Mouse (Mus musculus) retina, postnatal 7 days (tissue): ENCODE measurements around the gene Gm28051.

ENCODE experiments used
- DNase-seq: peaks from one replicate; pipeline ENCODE4 v3.0.0-alpha.2; 2012; ENCODE audit warnings: low read depth, low spot score

Gm28051 gene

DNA sequence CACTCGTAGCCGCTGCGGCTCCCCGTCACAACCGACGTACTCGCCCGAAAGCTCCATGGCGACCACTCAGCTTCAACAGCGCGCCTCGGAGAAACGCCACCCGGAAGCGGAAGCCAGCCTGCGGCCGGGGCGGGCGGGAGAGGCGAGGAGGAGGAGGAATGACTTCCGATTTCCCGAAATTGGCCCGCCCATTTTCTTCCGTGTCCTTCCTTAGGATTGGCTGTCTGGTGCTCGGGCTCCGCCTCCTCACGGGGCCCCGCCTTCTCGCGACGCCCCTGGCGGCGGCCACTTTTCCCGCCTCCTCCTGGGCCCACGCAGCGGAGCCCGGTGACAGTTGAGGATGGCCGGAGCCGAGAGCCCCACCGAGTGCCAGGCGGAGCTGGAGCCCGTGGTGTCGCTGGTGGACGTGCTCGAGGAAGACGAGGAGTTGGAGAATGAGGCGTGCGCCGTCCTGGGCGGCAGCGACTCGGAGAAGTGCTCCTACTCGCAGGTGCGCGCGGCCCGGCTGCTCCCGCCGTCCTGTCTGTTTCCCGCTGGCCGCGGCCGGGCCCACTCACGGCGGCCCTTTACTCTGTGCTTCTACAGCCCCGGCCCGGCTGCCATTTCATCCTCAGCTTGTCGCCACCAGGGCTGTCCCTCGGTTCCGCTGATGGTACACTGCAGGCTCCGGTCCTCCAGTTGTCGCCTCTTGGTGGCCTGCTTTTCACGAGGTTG is at the start of gene Gm28051, which contains the start of the genes Gon7 and Ubr7:
Gm28051 (minus strand) TSS at position 77 of the 714 bp plus-strand sequence.
Gon7 (minus strand) TSS at position 115 of the 714 bp plus-strand sequence.
Ubr7 (plus strand) TSS at position 279 of the 714 bp plus-strand sequence.
- DNase-seq: peak; percentile 96

DNA sequence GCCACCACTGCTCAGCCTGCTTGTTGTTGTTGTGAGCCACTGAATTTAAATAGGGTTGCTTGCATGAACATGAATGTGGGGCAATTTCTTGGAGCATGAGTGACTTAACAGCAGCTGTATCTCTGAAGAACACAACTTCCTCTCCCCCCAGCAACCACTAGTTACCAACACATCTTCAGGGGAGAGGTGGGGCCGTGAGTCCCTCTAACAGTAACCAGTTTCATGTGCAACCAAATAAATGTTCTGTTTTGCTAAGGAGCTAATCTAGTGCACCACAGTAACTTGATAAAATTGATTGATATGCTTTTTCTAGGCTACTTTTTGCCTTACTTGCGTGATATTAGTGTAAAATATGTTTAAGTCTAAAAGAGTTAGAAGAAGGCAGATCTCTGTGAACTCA is 42.0 kb upstream of the Gm28051 start:
- DNase-seq: no peak

DNA sequence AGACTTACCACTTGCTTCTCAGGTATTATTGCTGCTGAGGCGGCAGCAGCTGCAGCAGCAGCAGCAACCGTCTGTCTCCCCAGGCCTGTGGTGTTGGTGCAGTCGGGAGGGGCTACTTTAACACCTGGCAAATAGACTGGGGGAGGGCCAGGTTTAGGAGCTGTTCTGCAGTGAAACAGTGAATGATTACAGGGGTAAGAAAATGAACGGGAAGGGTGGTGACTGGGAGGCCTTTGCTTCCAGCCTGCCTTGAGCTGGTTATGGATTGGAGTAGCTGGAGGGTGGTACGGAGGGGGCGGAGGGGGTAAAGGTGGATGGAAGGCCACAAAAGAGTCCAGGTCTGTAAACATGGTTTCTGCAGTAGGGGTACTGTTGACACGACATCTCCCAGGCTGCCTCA is 30.4 kb upstream of the Gm28051 start:
- DNase-seq: no peak

DNA sequence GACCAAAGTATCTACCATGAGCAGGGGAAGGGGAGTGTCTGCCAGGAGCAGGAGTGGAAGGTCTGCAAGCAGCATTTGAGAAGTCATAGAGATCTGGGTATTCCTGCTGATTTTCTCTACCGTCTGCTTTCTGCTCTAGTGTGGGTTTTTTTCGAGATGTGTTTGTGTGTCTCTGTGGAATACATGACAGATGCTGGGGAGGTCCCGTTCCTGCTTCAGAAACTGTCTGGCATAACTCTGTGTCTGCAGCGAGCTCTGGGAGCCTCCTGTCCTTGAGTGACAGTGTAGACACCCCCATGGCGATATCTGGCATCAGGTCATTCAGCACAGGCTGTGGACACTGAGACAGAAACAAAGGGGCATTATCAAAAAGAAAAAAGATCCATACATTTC is 28.0 kb upstream of the Gm28051 start:
- DNase-seq: no peak

DNA sequence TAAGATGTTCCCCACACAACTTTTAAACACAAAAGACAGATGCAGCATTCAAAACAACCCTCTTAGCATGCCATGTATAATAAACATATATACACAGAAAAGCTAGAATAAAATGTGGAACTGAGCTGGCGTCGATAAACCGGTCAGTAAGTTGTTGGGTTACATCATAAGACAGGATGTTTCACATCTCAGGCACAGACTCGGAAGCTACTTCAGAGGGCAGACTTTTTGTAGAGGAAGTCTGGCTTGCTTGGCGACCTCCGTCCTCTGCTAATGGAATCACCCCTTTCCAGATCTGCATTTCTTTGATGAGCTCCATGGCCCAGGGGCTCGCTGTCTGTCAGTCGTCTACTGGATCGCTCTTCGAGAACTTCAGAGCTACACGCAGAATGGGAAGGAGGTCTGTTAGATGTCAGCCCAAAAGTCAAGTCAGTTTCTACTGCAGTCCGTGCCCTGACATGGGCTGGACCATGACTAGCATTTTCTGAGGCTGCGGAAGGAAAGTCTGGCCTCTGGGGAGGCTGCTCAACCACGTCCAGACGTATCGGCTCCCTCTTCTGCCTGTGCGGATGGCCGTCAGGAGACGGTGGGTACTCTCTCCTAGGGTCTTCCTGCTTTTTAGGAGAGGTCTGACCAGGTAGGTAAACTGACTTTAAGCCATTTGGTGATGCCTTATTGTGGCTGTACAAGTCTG is 27.5 kb upstream of the Gm28051 start:
- DNase-seq: no peak

DNA sequence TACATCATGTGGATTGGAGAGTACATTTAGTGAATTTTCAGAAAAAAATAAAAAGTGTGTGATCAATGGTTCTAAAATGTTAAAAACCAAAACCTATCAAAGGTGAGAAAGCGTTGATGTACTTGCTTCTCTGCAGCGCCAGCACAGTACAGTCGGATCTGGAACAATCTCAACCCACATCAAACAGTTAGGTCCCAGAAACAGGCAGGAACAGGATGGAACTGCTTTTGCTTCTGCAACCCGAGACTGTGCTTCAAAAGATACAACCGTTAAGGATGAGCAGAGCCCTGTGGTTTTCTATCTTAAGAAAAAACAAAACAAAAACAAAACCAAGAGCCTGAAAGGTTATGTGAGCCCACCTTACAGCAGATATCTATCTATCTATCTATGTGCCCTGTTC is 25.3 kb upstream of the Gm28051 start:
- DNase-seq: no peak

DNA sequence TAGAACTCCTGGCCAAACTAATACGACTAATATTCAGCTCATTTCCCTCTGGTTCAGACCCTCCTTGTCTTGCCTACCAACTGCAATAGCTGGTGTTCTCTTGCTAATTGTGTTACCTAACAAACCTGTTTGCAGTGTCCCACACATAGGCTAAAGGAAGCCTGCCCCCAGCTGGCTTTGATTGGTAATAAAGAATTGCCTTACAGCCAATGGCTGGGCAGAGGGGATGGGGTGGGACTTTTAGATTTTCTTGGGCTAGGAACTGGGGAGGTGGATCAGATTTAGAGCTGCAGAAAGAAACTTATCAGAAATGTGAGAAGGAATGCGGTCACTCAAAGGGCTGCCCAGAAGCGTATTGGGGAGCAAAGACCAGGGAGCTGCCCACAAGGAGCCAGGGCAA is 21.9 kb upstream of the Gm28051 start:
- DNase-seq: no peak

DNA sequence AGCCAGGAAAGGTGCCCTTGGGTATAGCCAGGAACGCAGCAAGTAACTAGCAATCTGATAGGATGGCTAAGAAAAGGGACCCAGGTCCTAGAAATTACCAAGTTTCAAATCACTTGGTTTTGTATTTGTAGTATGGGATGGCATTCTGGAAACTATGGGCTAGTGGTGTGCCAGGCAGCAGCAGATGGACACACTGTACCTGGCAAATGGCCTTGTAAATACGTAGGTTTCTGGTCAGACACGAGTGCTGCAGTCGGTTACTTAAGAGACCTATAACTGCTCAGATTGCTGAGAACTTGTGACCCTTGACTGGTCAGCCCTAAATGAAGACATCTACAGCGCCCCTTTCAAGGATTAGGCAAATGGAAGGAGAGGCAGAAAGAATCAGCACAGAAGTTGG is 20.6 kb upstream of the Gm28051 start:
- DNase-seq: no peak

DNA sequence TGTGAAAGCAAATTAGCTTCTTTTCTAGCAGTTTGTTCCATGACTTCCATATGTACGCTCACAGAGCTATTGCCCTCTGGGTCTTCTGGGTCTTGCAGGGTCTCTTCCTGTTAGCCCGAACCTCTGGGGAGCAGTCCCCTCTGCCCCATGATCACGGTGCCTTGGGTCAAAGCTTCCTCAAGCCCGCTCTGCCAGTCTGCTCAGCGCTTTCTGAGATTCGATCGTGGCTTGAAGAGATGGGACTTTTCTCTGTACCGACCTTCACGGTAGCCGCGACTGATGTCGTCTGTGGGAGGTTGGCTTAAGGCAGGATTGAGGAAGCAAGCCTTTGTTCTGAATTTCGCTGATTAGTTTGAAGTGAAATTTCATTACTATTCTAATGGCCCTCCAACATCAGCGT is 18.5 kb upstream of the Gm28051 start:
- no peak for DNase-seq

DNA sequence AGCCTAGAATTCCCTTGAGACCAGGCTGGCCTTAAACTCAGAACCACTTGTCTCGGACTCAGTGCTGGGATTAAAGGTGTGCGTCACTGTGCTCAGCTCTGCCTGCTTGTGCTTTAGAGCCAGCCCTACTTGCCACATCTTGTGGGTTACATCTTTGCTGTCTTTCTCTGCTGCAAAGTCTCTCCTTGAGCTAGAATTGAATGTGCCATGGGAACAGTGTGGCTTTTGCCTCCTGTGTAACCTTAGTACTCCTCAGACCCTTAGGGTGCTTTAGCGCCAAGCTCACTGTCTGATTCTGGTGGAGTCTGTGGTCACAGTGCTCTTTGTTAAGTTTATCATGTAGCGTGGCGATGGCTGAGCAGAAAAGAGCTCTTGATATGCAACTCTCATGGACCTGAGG is 15.1 kb upstream of the Gm28051 start:
- DNase-seq: no peak

DNA sequence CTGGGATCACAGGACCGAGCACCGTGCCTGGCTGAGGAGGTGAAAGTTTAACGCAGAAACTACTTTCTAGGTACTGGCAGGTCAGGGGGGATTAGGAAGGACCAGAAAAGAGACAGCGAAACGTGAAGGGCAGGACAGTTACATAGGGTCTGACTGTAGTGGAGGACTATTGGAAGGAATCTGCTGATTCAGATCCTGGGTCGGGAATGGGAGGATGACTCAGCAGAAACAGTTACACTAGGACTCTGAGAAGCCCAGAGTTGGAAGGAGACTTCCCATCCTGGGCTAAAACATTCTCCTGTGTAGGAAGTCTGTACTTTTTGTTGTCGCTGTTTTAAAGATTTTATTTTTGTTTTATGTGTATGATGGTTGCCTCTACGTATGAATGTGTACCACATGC is 14.0 kb upstream of the Gm28051 start:
- DNase-seq: no peak

DNA sequence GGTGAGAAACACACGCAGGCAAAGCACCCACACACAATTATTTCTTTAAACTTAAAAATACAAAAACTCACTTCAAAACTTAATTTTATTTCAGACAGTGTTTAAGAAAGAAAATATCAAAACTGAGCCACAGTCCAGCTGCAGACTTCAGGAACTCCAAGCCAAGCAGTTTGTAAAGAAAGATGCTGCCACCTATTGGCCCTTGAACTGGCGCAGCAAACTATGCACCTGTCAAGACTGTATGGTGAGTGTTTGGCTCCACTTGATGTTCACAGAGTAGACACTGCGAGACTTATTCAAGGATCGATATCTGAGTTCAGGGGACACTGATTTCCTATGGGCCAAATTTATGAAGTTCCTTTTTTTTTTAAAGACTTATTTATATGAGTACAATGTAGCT is 11.4 kb upstream of the Gm28051 start:
- no peak for DNase-seq

DNA sequence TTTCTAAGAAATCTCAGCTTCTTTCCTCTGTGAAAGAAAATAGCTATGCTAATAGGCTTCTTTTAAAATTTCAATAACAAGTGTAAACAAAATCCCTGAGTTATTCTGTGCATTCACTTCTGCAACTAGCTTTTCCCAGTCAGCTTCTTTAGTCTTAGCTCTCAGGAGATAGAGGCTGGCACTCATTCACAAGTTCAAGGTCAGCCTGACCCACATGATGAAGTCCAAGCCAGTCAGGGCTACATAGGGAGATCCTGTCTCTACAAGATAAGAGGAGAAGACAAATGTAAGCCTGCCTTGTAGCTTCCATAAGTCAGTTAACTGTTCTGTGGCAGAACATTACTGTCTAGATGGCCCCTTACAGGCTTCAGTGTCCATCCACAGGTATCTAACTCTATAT is 6.1 kb upstream of the Gm28051 start:
- DNase-seq: no peak

DNA sequence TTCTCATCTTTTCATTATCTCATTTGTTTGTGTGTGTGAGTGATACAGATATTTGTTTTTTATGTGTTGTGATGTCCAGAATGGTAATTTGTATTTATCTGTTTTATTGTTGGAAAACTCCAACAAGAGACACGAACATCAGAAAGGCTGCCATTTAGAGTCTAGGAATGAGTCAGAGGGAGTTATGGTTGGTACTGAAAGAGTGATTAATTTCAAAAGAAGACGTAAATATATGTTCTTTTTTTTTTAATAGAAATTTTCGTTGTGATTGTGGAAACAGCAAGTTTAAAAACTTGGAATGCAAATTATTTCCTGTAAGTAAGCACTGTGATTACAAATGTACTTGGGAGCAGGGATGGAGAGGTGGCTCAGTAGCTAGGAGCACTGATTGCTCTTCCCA is 4.1 kb upstream of the Gm28051 start:
- no peak for DNase-seq

DNA sequence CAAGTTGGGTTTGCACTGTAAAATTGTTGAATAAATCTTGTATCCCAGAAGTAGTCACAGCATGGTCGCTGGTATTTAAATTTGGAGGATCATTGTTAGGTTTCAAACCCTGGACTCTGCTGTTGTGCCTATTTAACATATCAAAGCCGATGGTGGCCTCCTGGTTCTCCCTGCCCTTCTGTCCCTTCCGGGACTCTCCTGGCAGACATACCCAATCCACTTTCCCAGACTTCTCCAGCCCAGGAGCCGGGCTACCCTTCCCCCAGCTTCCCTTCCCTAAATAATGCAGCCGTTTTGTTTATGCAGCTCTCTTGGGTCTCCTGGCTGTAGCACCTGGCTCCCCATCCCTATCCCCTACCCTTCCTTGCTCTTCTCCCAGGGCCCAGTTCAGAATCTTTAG is 1.4 kb upstream of the Gm28051 start:
- DNase-seq: no peak

DNA sequence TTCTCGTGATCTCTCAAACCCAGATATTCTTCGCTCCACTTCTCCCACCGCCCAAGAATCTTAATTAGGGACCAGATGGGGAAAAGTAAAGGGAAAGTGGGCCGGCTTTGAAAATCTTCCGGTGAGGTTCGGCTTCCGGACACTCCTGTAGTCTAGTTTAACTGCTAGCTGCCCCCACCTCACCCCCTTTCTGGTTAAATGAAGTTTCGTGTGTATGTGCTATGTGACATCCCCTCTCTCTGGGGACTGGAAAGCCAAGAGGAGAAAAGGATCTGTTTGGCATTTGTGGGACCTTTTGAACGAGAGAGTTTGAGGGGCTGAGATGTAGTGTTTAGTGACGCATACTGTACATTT is 815 bp upstream of the Gm28051 start, which contains the start of gene Gm20604:
Gm20604 (minus strand) TSS at position 270 of the 354 bp plus-strand sequence.
- no peak for DNase-seq

DNA sequence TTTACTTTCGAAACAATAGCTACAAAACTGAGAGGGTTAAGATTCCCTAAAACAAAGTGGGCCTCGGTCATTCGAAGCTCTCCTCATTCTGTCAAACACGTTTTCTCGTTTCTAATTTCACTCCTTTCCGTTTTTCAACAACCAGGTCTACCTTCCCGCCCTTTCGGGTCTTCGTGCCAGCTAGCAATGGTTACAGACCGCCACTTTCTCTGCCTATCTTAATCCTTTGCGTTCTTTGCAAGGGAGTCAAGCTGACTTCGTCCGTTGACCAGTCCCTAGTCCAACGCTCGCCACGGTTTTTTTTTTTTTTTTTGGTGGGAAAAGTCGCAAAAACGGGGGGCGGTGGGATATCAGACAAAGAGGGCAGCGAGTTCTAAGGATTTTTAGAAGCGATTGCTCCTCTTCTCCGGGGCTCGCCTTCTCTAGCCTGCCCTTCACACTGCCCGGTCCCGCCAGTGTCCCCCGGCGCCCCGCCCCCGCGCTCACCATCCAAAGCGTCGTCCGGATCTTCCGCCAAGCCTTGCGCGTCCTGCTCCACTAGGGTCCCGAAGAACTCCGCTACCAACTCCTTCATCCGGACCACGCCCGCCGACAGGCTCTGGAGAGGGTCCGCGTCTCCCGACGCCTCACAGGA is 393 bp downstream of the Gm28051 start:
- DNase-seq: no peak

DNA sequence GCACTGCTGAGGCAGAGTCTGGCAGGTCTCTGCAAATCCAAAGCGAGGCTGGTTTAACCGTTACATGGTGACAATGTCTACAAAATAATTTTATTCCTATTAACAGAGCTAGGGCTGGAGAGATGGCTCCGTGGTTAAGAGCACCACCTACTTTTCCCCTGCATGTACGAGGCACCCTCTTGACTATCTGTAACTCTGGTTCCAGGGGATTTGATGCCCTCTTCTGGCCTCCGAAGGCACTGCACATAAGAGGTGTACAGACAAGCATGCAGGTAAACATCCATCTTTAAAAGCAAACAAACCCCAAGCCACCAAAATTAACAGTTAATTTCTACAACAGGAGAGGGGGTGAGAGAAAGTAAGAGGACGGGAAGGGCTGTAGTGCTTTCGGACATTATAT is 1.3 kb downstream of the Gm28051 start:
- DNase-seq: no peak

DNA sequence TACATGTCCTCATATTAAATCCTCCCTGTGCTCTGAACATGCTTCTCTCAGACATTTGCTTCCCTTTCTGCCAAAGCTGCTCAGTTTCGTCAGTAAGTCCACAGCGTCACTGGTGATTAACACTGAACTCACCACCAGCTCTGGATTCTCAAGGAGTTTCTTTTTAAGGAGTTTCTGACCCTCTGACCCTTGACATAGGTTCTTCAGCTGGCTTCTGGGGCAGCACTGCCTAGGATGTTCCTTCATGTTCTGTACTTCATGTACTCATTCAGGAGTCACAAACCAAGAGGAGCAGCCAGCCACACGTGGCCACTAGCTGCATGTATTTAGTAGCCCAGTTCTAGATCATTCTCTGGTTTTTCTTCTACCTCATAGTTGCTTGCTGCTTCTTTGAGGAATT is 9.3 kb downstream of the Gm28051 start:
- DNase-seq: no peak

DNA sequence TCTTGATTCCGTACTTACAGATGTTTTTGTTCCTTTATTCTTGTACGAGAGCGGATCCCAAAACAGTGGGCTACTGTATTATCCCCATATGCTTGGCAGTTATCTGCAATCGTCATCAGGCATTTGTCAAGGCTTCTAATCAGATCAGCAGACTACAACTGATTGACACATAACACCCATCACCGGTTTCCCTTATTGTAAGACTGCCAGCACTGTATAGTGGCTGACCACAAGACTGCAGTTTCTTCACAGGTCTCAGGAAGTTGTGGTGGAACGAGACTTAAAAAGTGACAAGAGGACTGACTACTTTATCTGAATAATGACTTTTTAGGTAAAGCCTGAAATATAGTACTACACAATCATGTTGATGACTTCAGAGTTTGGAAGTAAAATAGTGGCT is 12.7 kb downstream of the Gm28051 start:
- no peak for DNase-seq

DNA sequence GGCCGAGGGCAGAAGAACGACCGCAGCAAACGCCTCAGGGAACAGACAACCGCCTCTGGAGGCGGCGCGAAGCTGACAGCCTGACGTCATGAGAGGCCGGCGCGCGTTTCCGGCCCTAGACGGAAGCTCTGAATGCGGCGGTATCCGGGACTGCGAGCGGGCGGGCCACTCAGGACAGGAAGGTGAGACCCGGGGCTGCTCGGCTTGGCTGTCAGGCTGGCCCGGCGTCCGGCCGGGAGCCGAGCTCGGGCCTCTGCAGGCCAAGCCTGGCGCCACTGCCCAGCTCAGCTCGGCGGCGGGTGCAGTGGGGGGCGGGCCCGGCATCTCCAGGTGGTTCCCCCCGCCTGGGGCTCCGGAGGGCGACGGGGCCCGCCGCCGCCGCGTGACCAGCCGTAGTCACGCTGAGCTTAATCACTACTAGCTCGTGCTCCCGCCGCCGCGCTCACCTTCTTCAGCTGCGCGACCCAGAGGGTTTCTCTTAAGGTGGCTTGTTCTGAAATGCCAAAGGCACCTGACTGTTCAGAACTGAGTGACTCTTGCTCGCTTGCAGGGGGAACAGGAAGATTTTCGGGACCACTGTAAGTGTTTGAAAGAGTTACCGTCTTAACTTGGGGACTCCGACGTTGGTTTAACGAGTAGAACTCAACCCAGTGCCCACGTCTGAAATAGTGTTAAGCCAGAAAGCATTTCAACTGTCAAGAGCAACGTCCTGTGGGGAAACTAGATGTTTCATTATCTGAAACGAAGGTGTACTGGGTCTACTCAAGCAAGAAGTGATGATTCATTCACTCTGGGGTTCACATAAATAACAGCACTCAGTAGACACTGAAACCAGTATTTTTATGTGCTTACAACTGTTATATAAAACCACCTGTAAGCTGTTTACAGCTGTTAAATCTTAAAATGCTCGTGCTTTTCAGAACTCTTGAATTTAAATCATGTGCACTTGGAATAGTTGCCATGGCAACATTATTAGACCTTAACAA is 13.7 kb downstream of the Gm28051 start, which contains the start of the genes Moap1 and Tmem251:
Moap1 (minus strand) TSS at position 73 of the 986 bp plus-strand sequence.
Tmem251 (plus strand) TSS at position 174 of the 986 bp plus-strand sequence.
- DNase-seq: peak; percentile 83
